Mouse (Mus musculus): Measurements from ENCODE around the gene Rbm17.

GRCm38 (mm10) chr2:11542640-11543039 lies 61.3 kb downstream of the Rbm17 start:
- TF ChIP-seq FLI1 (IDR thresholded peaks at IDR 0.05; ENCODE audit: low read length) = no peak
- no peak for TF ChIP-seq GATA1 (IDR thresholded peaks at IDR 0.05; ENCODE audit: borderline replicate concordance, low read length)

Data from megakaryocyte, embryonic 14.5 days (primary cell).